Mouse (Mus musculus) megakaryocyte, embryonic 14.5 days (primary cell): ENCODE results near the gene Gm9918.

Experiments
- FLI1 ChIP-seq: IDR thresholded peaks from 2 replicates; pipeline ENCODE4 v1.6.1; 2012; ENCODE audit warnings: low read length, inconsistent platforms, mixed read lengths
- GATA1 ChIP-seq: IDR thresholded peaks from 3 replicates; pipeline ENCODE4 v1.6.1; 2012; ENCODE audit warnings: mixed read lengths, low read length, inconsistent platforms, borderline replicate concordance

DNA sequence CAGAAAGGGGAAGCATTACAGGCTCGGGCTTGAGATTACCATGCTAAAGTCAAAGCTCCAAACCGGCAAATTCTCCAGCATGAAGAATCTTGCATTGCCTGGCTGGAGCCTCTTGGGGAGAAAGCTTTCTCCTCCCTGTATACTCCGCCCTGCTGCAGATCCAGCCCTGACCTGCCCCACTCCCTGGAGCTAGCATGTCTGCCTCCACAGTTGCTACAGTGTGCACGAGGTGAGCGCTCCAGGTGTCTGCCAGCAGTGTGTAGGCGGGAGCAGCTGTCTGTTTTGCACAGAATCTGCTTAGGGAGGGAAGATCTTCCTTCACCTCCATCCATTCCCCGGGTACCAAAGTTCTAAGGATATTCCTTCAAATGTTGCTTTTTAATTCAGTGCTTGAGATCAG lies 7.8 kb upstream of the Gm9918 start:
- TF ChIP-seq GATA1, result no peak
- no peak for TF ChIP-seq FLI1
